In the genomic region with DNA sequence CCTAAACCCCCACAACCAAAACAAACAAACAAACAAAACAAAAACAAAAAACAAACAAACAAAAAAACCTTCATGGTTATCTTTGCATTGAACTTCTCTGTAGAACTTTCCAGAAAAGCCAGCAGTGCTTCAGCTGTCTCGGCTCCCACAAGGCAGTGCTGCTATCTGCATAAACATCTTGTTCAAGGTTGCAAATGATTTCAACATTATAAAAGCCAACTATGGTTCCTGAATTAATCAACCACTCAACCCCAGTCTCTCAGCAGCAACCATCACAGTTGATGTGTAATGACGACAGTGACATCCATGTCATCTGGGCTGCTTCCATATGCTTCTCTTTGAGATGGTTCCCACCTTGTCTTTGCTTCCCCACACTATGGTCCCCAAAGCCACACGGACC, we compare ENCODE assay signal across 33 mouse cellular contexts. TPM values are rescaled to one million over a fixed set of nuclear protein-coding genes. Genes with fewer than 3 reads are reported as not detected.
"Had no signal": no experiment of that assay in that cellular context is flagged by ENCODE, and none has a peak within 500 bp of the region (broad histone marks: within the 10 kb centered on the region; RNA-seq: fewer than 3 reads in every experiment).

No protein-coding gene starts in this region.

- H3K9me3 ChIP-seq: limb, embryonic 10.5 days; limb, embryonic 12.5 days; limb, embryonic 13.5 days; limb, embryonic 15.5 days; liver, embryonic 12.5 days; liver, embryonic 13.5 days; liver, embryonic 15.5 days; lung, embryonic 15.5 days; megakaryocyte, embryonic 14.5 days; midbrain, embryonic 10.5 days; midbrain, embryonic 12.5 days; midbrain, embryonic 13.5 days; midbrain, embryonic 15.5 days had no signal

- H3K27ac ChIP-seq: left cerebral cortex, adult 2 months; limb, embryonic 10.5 days; limb, embryonic 12.5 days; limb, embryonic 13.5 days; limb, embryonic 15.5 days; liver, embryonic 12.5 days; liver, embryonic 13.5 days; liver, embryonic 14.5 days; liver, embryonic 15.5 days; lung, embryonic 15.5 days; macrophage; midbrain, embryonic 10.5 days; midbrain, embryonic 12.5 days; midbrain, embryonic 13.5 days; midbrain, embryonic 15.5 days had no signal

- H3K4me3 ChIP-seq: left cerebral cortex, adult 2 months; limb, embryonic 10.5 days; limb, embryonic 12.5 days; limb, embryonic 13.5 days; limb, embryonic 15.5 days; liver, embryonic 12.5 days; liver, embryonic 13.5 days; liver, embryonic 15.5 days; lung, embryonic 15.5 days; megakaryocyte, embryonic 14.5 days; midbrain, embryonic 10.5 days; midbrain, embryonic 12.5 days; midbrain, embryonic 13.5 days; midbrain, embryonic 15.5 days had no signal

- H3K36me3 ChIP-seq: limb, embryonic 10.5 days; limb, embryonic 12.5 days; limb, embryonic 13.5 days; limb, embryonic 15.5 days; liver, embryonic 12.5 days; liver, embryonic 13.5 days; liver, embryonic 15.5 days; lung, embryonic 15.5 days; midbrain, embryonic 10.5 days; midbrain, embryonic 12.5 days; midbrain, embryonic 13.5 days; midbrain, embryonic 15.5 days had no signal

- H3K27me3 ChIP-seq: limb, embryonic 12.5 days; limb, embryonic 13.5 days; limb, embryonic 15.5 days; liver, embryonic 12.5 days; liver, embryonic 13.5 days; liver, embryonic 15.5 days; lung, embryonic 15.5 days; midbrain, embryonic 12.5 days; midbrain, embryonic 13.5 days; midbrain, embryonic 15.5 days had no signal

- ATAC-seq: liver, embryonic 12.5 days; liver, postnatal 0 days; lung, postnatal 0 days; midbrain, embryonic 13.5 days; midbrain, embryonic 15.5 days; midbrain, embryonic 16.5 days had no signal

- H3K4me2 ChIP-seq: limb, embryonic 12.5 days; limb, embryonic 13.5 days; limb, embryonic 15.5 days; liver, embryonic 11.5 days; liver, embryonic 12.5 days; liver, embryonic 13.5 days; liver, embryonic 15.5 days; lung, embryonic 14.5 days; lung, embryonic 15.5 days; midbrain, embryonic 11.5 days; midbrain, embryonic 12.5 days; midbrain, embryonic 13.5 days; midbrain, embryonic 15.5 days had no signal

- H3K4me1 ChIP-seq: limb, embryonic 10.5 days; limb, embryonic 12.5 days; limb, embryonic 13.5 days; limb, embryonic 15.5 days; liver, embryonic 12.5 days; liver, embryonic 13.5 days; liver, embryonic 15.5 days; megakaryocyte, embryonic 14.5 days; midbrain, embryonic 10.5 days; midbrain, embryonic 12.5 days; midbrain, embryonic 13.5 days; midbrain, embryonic 15.5 days had no signal

- H3K9ac ChIP-seq: limb, embryonic 12.5 days; limb, embryonic 13.5 days; limb, embryonic 15.5 days; liver, embryonic 12.5 days; liver, embryonic 13.5 days; liver, embryonic 14.5 days; liver, embryonic 15.5 days; liver, postnatal 0 days; lung, embryonic 14.5 days; lung, embryonic 15.5 days; midbrain, embryonic 12.5 days; midbrain, embryonic 13.5 days; midbrain, embryonic 15.5 days had no signal

- DNase-seq: left cerebral cortex, postnatal 4 days; liver; liver, embryonic 13.5 days; liver, postnatal 0 days; lung, adult 18-20 months; lung, adult 2 months; lung, embryonic 14.5 days; lung, postnatal 10 days; lung, postnatal 14 days; lung, postnatal 36 days; lung, postnatal 4 days; midbrain, embryonic 14.5 days had no signal

RNA-seq across cellular contexts. Expression of gene Gm9913, which starts 34.8 kb away (rescaled TPM):
- polyA plus RNA-seq: liver, adult 2 months; liver, embryonic 13.5 days; liver, embryonic 14.5 days; liver, embryonic 16.5 days; liver, postnatal 0 days; macrophage; midbrain, embryonic 14.5 days had no signal
